8 mouse cellular contexts compared by ENCODE assay signal in genomic region chr11:112840495-112840828, GRCm38 (mm10). TPM values are rescaled to one million over a fixed set of nuclear protein-coding genes. Genes with fewer than 3 reads are reported as not detected.
A peak's percentile ranks its signal among the peaks of the same experiment; 100 is the strongest.
DNase-seq lines count a peak whose midpoint lies in the region; ATAC-seq and TF ChIP-seq lines count a peak whose summit lies in the region.
"Had no signal": no experiment of that assay in that cellular context is flagged by ENCODE, and none has a peak within 500 bp of the region (broad histone marks: within the 10 kb centered on the region; RNA-seq: fewer than 3 reads in every experiment).

No protein-coding gene starts in this region.

- H3K36me3 ChIP-seq in kidney, postnatal 0 days (ENCODE audit: insufficient read depth, low read length), result no peaks in the 10 kb centered on the region
- no peaks in the 10 kb centered on the region for H3K36me3 ChIP-seq in embryonic facial prominence, embryonic 14.5 days (ENCODE audit: control insufficient read depth, insufficient read depth, low read length)
- H3K36me3 ChIP-seq in hindbrain, postnatal 0 days (ENCODE audit: insufficient read depth, low read length), result no peaks in the 10 kb centered on the region
- H3K36me3 ChIP-seq in neural tube, embryonic 15.5 days, result no peaks in the 10 kb centered on the region

- no peak overlapping the region for H3K27ac ChIP-seq in kidney, postnatal 0 days
- H3K27ac ChIP-seq in embryonic facial prominence, embryonic 14.5 days (replicated peaks; ENCODE audit: low read depth, low read length), result no peak overlapping the region
- H3K27ac ChIP-seq in hindbrain, postnatal 0 days, result peak overlapping the region; percentile 46; the same call in 1 of the 2 replicates
- 0 out of 2 replicates have a peak overlapping the region, but pooled peaks have one; percentile 5 for H3K27ac ChIP-seq in neural tube, embryonic 15.5 days (replicated peaks)

- peak overlapping the region; percentile 33; the same call in 1 of the 2 replicates for H3K4me2 ChIP-seq in kidney, postnatal 0 days (ENCODE audit: low read length)
- H3K4me2 ChIP-seq in embryonic facial prominence, embryonic 14.5 days (ENCODE audit: low read depth, low read length), result no peak overlapping the region
- 0 out of 2 replicates have a peak overlapping the region, but pooled peaks have one; percentile 13 for H3K4me2 ChIP-seq in hindbrain, postnatal 0 days (ENCODE audit: low read depth, low read length)
- H3K4me2 ChIP-seq in neural tube, embryonic 15.5 days, result peak overlapping the region; percentile 20; the same call in 1 of the 2 replicates

- H3K27me3 ChIP-seq in kidney, postnatal 0 days (ENCODE audit: insufficient read depth, low read length), result no peaks in the 10 kb centered on the region
- no peaks in the 10 kb centered on the region for H3K27me3 ChIP-seq in embryonic facial prominence, embryonic 14.5 days (replicated peaks; ENCODE audit: control insufficient read depth, insufficient read depth, low read length)
- no peaks in the 10 kb centered on the region for H3K27me3 ChIP-seq in hindbrain, postnatal 0 days (ENCODE audit: insufficient read depth, low read length)
- H3K27me3 ChIP-seq in neural tube, embryonic 15.5 days (replicated peaks), result no peaks in the 10 kb centered on the region

- no peaks in the 10 kb centered on the region for H3K9me3 ChIP-seq in kidney, postnatal 0 days (replicated peaks; ENCODE audit: low read length)
- H3K9me3 ChIP-seq in embryonic facial prominence, embryonic 14.5 days (ENCODE audit: control insufficient read depth, low read length), result no peaks in the 10 kb centered on the region
- no peaks in the 10 kb centered on the region for H3K9me3 ChIP-seq in hindbrain, postnatal 0 days (ENCODE audit: low read length)
- H3K9me3 ChIP-seq in neural tube, embryonic 15.5 days (replicated peaks), result no peaks in the 10 kb centered on the region

- no peak for ATAC-seq in kidney, postnatal 0 days (replicated peaks; ENCODE audit: low FRiP score, low read depth)
- ATAC-seq in embryonic facial prominence, embryonic 14.5 days (ENCODE audit: low read depth), result no peak
- no peak for ATAC-seq in hindbrain, postnatal 0 days
- ATAC-seq in neural tube, embryonic 15.5 days (ENCODE audit: low FRiP score), result no peak
- no peak for ATAC-seq in monocyte, adult 5-6 weeks (replicated peaks; ENCODE audit: insufficient number of reproducible peaks, low FRiP score, low TSS enrichment, poor library complexity, severe bottlenecking)

- no peak for DNase-seq in kidney, postnatal 0 days (ENCODE audit: low spot score)
- no peak for DNase-seq in kidney, adult 9 months
- DNase-seq in embryonic facial prominence, embryonic 14.5 days (ENCODE audit: low spot score), result peak; percentile 11
- no peak for DNase-seq in hindbrain, postnatal 0 days (ENCODE audit: low spot score)
- no peak for DNase-seq in cerebellum, adult 8-10 months
- DNase-seq: kidney, postnatal 10 days had no signal

- TF ChIP-seq CTCF in kidney, postnatal 0 days (IDR thresholded peaks at IDR 0.05; ENCODE audit: low read depth), result no peak
- no peak for TF ChIP-seq CTCF in hindbrain, postnatal 0 days (IDR thresholded peaks at IDR 0.05; ENCODE audit: low read depth)

- no peaks in the 10 kb centered on the region for H3K4me1 ChIP-seq in kidney, postnatal 0 days (replicated peaks; ENCODE audit: insufficient read depth, low read length)
- H3K4me1 ChIP-seq in embryonic facial prominence, embryonic 14.5 days (ENCODE audit: control insufficient read depth, insufficient read depth, low read length), result no peaks in the 10 kb centered on the region
- H3K4me1 ChIP-seq in hindbrain, postnatal 0 days (ENCODE audit: insufficient read depth, low read length), result no peaks in the 10 kb centered on the region
- 0 out of 2 replicates have a peak, but pooled peaks cover 7% of the 10 kb centered on the region for H3K4me1 ChIP-seq in neural tube, embryonic 15.5 days

- no peak overlapping the region for H3K9ac ChIP-seq in kidney, postnatal 0 days (ENCODE audit: low read depth, low read length)
- no peak overlapping the region for H3K9ac ChIP-seq in embryonic facial prominence, embryonic 14.5 days (ENCODE audit: low read depth, low read length)
- no peak overlapping the region for H3K9ac ChIP-seq in hindbrain, postnatal 0 days (replicated peaks; ENCODE audit: low read length)
- H3K9ac ChIP-seq in neural tube, embryonic 15.5 days (replicated peaks), result no peak overlapping the region

- no peak overlapping the region for H3K4me3 ChIP-seq in kidney, postnatal 0 days (replicated peaks; ENCODE audit: low read depth, low read length)
- no peak overlapping the region for H3K4me3 ChIP-seq in embryonic facial prominence, embryonic 14.5 days (ENCODE audit: low read depth, low read length)
- H3K4me3 ChIP-seq in hindbrain, postnatal 0 days (ENCODE audit: low read length), result no peak overlapping the region
- H3K4me3 ChIP-seq in neural tube, embryonic 15.5 days (replicated peaks), result no peak overlapping the region

- 21% methylated on average over 10 of the region's 10 CpGs for whole genome bisulfite sequencing in kidney, postnatal 0 days
- 10% methylated on average over 10 of the region's 10 CpGs for WGBS in embryonic facial prominence, embryonic 14.5 days
- WGBS in hindbrain, postnatal 0 days, result 16% methylated on average over 10 of the region's 10 CpGs
- WGBS in neural tube, embryonic 15.5 days, result 12% methylated on average over 10 of the region's 10 CpGs

RNA-seq across cellular contexts. Expression of gene Sox9, which starts 58.4 kb away (rescaled TPM):
- 28.0 and 29.3 TPM in 2 replicates for polyA plus RNA-seq in kidney, postnatal 0 days (2015; fragmentation: Nextera tagmentation; extraction: Ambion mirVana)
- polyA plus RNA-seq in embryonic facial prominence, embryonic 14.5 days (2014; fragmentation: Nextera tagmentation; extraction: Ambion mirVana), result 48.0 and 61.8 TPM in 2 replicates
- 11.7 and 16.7 TPM in 2 replicates for total RNA-seq in hindbrain, postnatal 0 days (2014; rRNA removed)
- 45.5 and 47.9 TPM in 2 replicates for polyA plus RNA-seq in hindbrain, postnatal 0 days (2015; fragmentation: Nextera tagmentation; extraction: Ambion mirVana)
- 35.1 and 38.8 TPM in 2 replicates for polyA plus RNA-seq in neural tube, embryonic 15.5 days (2015; fragmentation: Nextera tagmentation; extraction: Ambion mirVana)
- not detected in 3 replicates for total RNA-seq in monocyte, adult 5-6 weeks (2017)

Comparison
In these comparisons a context has a peak if more than half of its experiments do, and no peak if none do; other contexts are left out.
1. H3K27ac ChIP-seq: peak in hindbrain, postnatal 0 days (single experiment) and neural tube, embryonic 15.5 days (single experiment); none in kidney, postnatal 0 days (single experiment) and embryonic facial prominence, embryonic 14.5 days (single experiment).